Mouse (Mus musculus) c-Kit-positive CD71-negative TER-119-negative erythroid progenitor cells, embryonic 14.5 days (primary cell): ENCODE data around the gene Tnpo1.
"Not testable (repeated sequence)": the region's sequence is repeated elsewhere in the genome, so short reads cannot be mapped to it uniquely, and the experiment has no call there.

Experiments
- DNase-seq: peaks from one replicate; pipeline ENCODE4 v3.0.0-alpha.2; 2013; ENCODE audit warnings: low read depth

The Tnpo1 gene

DNA sequence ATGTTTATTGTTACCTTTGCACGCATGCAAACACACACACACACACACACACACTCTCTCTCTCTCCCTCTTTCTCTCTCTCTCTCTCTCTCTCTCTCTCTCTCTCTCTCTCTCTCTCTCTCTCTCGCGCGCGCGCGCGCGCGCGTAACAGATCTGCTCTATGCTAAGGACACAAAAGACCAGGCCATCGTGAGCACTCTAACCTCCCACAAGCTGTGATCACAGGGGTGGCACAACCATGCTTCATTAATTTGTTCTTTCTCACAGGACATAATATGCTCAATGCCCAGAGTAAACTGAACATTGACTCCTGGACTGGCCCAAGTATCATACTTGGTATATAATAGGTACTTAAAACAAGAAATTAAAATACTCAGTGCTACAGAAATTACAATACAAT, 37.0 kb downstream of the Tnpo1 start:
- DNase-seq = no peak

DNA sequence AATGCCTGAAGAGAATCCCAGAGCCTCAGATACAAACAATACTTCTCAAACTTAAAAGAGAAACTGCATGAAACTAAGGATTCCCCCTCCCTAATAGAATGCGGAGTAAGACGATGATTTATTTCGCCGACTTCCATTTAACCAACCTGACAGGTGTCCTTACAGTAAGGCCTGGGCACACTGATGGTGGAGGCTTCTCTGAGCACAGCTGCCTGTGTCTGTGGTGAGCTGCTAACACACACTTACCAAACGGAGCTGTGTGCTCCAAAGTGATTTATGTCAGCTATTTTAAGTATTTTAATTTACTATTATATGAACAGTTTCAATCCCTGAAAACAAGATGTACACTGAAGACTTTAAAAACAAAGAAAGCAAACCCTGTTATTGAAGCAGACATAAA, 42.4 kb downstream of the Tnpo1 start:
- DNase-seq = no peak

DNA sequence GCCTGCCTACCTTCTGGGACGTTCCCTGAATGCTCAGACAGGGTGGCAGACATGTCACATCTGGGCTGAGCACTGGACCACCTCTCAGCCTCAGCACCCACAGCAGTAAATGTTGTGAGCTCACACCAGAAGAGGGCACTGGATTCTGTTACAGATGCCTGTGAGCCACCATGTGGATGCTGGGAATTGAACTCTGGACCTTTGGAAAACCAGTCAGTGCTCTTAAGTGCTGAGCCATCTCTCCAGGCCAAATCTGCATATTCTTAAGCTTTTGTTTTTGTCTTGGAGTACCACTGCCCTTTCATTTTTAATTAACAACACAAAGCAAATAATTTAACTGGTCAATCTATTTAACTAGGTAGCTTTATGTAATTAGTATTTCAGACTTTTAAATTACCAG, 44.2 kb downstream of the Tnpo1 start:
- DNase-seq = no peak

GRCm38 (mm10) chr13:98880336-98880735, 45.8 kb downstream of the Tnpo1 start:
- no peak for DNase-seq

DNA sequence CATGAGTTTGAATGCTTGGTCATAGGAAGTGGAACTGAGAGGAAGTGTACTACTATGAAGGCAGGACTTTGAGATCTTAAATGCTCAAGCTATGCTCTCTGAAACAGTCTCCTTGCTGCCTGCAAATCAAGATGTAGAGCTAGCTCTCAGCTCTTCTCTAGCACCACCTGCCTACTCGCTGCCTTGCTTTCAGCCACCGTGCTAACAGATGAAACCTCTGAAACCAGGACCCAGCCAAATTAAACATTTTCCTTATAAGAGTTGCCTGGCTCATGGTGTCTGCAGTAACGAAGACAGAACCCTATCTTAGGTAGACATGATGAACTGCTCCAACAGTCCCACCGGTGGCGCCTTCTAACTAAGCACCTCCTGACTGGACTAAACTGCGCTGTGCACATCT, 46.8 kb downstream of the Tnpo1 start:
- DNase-seq = no peak

DNA sequence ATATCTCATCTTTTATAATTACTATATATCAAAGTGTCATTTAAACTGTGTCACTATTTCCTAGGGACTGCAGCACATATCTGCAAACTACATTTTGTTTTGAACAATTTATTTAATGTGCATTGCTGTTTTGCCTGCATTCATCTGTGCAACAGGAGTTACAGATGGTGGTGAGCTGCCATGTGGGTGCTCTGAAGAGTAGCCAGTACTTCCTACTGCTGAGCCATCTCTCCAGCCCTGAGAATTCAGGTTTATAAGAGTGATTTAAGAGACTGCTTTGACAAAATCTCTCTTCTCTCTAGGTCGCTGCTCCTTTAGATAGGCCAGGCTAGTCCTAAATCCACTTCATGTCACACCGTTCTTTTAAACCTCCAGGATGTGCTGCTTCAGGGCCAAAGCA, 49.0 kb downstream of the Tnpo1 start:
- DNase-seq = no peak

DNA sequence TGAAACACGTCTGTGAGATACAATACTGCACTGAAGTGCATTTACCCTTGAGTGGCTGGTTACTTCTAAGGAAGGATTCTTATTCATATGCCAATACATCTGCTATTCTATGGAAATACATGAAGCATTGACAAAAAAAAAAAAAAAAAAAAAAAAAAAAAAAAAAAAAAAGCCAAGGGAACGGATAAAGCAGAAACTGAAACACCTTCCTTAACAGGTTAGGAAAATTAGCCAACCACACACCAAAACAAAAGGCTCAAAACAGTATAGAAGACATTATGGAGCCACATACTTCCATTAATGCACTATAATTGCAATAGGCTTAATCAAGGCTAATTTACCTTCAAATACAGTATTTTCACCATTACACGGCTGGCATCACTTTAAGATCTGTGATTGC, 51.5 kb downstream of the Tnpo1 start:
- DNase-seq = no peak

DNA sequence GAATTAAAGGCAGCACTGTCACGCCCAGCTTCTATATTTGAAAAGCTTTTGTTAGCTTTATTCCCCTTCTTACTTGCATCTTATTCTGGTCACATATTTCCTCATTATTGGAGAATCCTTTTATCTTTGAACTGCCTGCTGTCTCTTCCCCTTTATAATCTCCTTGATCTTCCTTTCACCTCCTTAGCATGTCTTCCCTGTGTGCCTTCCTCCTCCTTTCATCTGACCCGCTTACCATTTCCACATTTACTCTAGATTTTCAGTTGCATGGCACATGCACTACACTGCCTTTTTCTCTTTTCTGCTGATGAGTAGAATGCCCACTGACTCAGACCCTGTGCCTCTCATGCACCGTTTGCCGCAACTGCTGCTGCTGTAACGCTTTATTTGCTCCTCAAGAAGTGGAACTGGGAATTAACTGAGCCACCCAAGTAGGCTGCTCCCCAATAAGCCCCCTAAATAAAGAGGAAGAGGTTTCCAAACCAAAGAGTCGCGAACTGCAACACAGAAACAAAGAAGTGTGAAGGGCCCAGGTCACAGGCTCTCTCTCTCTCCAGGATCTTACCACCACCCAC, 53.8 kb downstream of the Tnpo1 start:
- DNase-seq = no peak

GRCm38 (mm10) chr13:98871263-98871662, 54.9 kb downstream of the Tnpo1 start:
- no peak for DNase-seq

DNA sequence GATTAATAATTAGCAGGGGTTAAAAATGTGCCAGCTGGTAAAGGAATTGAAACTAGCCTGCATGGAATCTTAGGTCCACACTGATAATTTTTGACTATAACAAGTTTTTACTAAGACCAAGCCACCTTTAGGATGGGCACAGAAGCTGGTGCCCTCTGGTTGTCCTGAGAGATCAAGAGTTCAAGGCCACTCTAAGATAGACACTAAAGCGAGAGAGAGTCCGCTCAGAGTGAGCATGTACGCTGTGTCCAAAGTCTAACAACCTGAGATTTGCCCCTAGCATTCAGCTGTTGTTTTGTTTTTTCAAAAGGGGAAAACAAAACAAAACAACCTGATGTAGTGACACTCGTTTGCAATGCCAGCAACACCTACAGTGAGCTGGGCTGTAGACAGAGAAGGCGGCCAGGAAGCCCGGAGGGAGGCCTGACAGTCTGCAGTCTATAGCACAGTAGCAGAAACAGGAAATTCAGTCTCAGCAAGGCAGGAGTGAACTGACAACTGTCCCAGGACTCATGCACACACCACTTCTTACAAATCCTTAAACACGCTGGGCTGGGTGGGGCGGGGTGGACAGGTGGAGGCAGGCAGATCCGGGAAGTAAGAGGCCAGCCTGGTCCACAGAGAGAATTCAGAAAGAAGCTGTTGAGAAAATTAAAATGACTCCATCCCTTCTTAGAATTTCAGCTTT, 57.8 kb downstream of the Tnpo1 start:
- DNase-seq = no peak

DNA sequence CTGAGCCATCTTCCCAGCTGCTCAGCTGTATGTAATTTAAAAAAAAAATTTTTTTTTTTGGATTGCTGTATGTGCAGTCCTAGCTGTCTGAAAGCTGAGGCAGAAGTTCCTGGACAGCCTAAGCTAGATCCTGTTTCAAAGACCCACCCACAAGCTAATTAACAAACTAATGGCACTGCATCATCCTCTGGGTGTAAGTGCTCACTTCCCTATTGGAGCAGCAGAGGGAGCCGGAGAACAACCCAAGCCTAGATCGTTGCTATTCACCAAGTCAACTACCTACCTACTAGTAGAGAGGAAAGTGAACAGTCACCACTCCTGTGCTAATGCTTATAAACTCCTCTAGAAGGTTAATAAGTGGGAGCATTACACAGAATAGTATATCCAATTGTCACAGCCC, 58.4 kb downstream of the Tnpo1 start:
- peak; percentile 53 for DNase-seq

DNA sequence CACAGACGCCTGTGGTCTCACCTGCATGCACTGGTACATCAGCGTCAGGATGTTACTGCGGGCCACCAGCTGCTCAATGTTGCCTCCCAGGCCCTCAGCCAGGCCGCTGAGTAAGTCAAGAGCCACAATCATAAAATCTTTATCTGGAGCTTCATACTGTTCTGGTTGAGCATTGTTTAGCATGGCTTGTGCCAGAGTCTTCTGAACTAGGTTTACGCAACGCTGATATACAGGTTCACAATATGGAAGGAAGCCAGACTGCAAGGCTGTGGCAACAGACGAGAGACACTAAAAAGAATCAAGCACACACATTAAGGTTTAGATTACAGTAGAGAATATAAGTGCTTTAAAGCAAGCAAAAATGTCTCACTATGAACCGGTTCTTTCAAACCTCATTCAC, 70.9 kb downstream of the Tnpo1 start:
- no peak for DNase-seq

DNA sequence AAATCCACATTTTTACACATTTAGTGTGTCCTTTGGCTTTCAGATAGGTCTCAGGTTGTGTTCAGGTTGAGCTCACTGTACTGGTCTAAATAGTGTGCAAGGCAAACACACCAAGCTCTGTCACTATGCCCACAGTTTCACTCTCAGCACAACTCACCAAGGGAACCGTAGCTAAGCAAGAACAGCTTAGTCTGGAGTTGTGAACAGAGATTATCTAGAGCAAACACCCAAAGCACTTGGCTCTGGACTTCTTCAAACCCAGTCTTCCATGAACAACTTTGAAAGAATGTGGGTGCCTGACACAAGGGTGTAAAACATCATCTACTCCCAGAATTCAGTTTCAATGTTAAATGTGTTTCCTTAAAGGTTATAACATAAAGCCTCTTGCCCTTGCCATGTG, 80.4 kb downstream of the Tnpo1 start:
- no peak for DNase-seq

GRCm38 (mm10) chr13:98836423-98837088, 89.6 kb downstream of the Tnpo1 start:
- no peak for DNase-seq

DNA sequence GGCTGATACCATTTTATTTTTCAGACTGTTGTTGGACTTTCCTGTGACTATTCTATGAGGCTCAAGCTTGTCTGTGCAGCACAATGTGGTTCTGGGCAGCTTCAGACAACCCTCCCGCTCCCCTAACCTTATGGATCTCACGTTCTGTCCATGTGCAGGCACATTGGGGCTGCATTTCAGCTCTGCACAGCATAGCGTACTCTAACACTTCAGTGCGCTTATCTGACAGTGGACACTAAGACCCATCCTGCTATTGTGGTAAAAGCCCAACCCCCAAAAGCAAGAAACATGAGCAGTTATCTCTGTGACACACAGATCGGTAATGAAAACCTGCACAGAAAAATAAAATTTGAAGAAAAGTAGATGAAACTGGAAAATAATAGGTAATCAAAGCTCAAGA, 90.4 kb downstream of the Tnpo1 start:
- DNase-seq = no peak

DNA sequence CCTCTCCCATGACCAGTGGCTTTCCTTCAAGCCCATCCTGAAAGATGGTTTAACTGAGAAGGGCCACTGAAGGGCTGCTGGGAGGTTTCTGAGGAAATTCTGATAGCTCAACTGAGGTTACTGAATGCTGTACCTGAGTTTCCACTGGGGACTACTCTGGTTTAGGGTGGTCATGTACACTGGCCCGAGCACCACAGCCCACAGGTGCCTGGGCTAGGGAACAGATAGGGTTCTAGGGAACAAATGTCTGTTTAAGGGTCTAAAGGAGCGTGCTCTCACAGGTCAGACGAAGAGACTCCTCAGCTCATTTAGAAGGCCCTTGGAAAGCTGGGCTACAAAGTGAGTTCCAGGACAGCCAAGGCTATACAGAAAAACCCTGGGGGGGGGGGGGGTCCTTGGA, 91.5 kb downstream of the Tnpo1 start:
- no peak for DNase-seq

DNA sequence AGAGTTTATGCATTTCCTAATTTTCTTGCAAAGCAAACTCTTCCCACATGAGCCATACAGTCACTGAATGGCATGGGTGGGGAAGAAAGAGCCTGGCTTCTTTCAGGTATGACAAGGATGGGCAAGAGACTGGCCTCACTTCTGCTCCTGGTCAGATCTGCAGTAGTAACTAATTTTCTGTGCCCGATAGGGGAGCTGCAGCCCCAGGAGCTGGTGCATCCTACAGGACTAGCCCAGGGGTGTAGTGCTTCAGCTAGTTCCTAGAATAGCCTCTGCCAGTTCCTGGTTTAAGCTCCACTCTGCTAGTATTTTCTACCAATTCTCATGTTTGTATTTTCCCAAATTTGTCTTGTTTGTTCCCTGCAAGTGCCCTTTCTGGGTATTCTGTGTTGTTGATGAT, 92.0 kb downstream of the Tnpo1 start:
- no peak for DNase-seq

- DNase-seq = no peak
These were observed 93.4 kb downstream of the Tnpo1 start for GRCm38 (mm10) chr13:98832451-98833450.

DNA sequence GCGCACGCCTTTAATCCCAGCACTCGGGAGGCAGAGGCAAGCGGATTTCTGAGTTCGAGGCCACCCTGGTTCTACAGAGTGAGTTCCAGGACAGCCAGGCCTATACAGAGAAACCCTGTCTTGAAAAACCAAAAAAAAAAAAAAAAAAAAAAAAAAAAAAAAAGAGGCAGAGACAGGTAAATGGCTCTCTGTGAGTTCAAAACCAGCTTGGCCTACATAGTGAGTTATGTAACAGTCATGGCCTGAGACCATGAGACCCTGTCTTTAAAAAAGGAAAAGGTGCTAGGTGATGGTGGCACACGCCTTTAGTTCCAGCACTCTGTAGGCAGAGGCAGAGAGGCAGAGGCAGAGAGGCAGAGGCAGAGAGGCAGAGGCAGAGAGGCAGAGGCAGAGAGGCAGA, 97.2 kb downstream of the Tnpo1 start:
- not testable (repeated sequence) for DNase-seq

DNA sequence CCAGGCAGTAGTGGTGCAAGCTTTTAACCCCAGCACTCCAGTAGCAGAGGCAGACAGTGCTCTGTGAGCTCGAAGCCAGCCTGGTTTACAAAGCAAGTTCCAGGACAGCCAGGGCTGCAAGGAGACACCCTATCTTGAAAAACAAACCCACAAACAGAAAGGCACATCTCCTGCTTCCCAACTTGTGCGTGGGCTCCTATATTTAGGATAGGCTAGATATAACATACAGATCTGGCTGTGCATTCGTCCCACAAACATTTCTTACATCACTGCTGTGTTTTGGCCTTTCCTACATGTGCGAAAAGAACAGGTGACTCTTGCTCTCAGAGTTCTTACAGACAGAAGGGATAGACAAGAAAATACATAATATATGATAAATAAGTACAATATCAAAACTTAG, 100.6 kb downstream of the Tnpo1 start:
- DNase-seq = no peak

GRCm38 (mm10) chr13:98819094-98819493, 107.1 kb downstream of the Tnpo1 start:
- no peak for DNase-seq

GRCm38 (mm10) chr13:98818205-98818604, 108.0 kb downstream of the Tnpo1 start:
- no peak for DNase-seq
